ENCODE assay signal across 11 mouse cellular contexts in genomic region chr9:33001165-33001949, GRCm38 (mm10).
A peak's percentile ranks its signal among the peaks of the same experiment; 100 is the strongest.
DNase-seq lines count a peak whose midpoint lies in the region; ATAC-seq and TF ChIP-seq lines count a peak whose summit lies in the region.
"Had no signal": no experiment of that assay in that cellular context is flagged by ENCODE, and none has a peak within 500 bp of the region (broad histone marks: within the 10 kb centered on the region; RNA-seq: fewer than 3 reads in every experiment).

No protein-coding gene starts in this region.

- 43% methylated on average over 9 of the region's 9 CpGs for WGBS in kidney, adult 2 months
- 49% methylated on average over 9 of the region's 9 CpGs for WGBS in kidney, embryonic 16.5 days
- WGBS in embryonic facial prominence, embryonic 11.5 days = 47% methylated on average over 9 of the region's 9 CpGs
- 43% methylated on average over 9 of the region's 9 CpGs for WGBS in heart, embryonic 13.5 days
- 20% methylated on average over 9 of the region's 9 CpGs for WGBS in limb, embryonic 13.5 days

- H3K4me3 ChIP-seq in kidney, adult 2 months (ENCODE audit: insufficient read depth, low read depth, low read length) = no peak overlapping the region
- no peak overlapping the region for H3K4me3 ChIP-seq in kidney, embryonic 16.5 days (ENCODE audit: low read length)
- H3K4me3 ChIP-seq in embryonic facial prominence, embryonic 11.5 days (ENCODE audit: low read depth, low read length) = no peak overlapping the region
- H3K4me3 ChIP-seq in heart, embryonic 13.5 days = no peak overlapping the region
- H3K4me3 ChIP-seq in limb, embryonic 13.5 days = no peak overlapping the region
- H3K4me3 ChIP-seq: myocyte had no signal

- no peak overlapping the region for H3K4me2 ChIP-seq in kidney, embryonic 16.5 days (replicated peaks; ENCODE audit: low read depth, low read length)
- no peak overlapping the region for H3K4me2 ChIP-seq in embryonic facial prominence, embryonic 11.5 days (ENCODE audit: low read depth, low read length)
- peak overlapping the region; percentile 42 for H3K4me2 ChIP-seq in heart, embryonic 13.5 days
- peak overlapping the region; percentile 46 for H3K4me2 ChIP-seq in limb, embryonic 13.5 days (replicated peaks)

- no peaks in the 10 kb centered on the region for H3K36me3 ChIP-seq in kidney, adult 2 months (ENCODE audit: control insufficient read depth, insufficient read depth, low read length)
- no peaks in the 10 kb centered on the region for H3K36me3 ChIP-seq in kidney, embryonic 16.5 days (ENCODE audit: insufficient read depth, low read length)
- no peaks in the 10 kb centered on the region for H3K36me3 ChIP-seq in embryonic facial prominence, embryonic 11.5 days (replicated peaks; ENCODE audit: control insufficient read depth, insufficient read depth, low read depth, low read length)
- no peaks in the 10 kb centered on the region for H3K36me3 ChIP-seq in heart, embryonic 13.5 days
- no peaks in the 10 kb centered on the region for H3K36me3 ChIP-seq in limb, embryonic 13.5 days

- no peaks in the 10 kb centered on the region; the same call in 1 of the 2 replicates for H3K27me3 ChIP-seq in kidney, adult 2 months (replicated peaks; ENCODE audit: control insufficient read depth, insufficient read depth, low read length)
- H3K27me3 ChIP-seq in kidney, embryonic 16.5 days (ENCODE audit: insufficient read depth, low read length) = no peaks in the 10 kb centered on the region
- no peaks in the 10 kb centered on the region for H3K27me3 ChIP-seq in embryonic facial prominence, embryonic 11.5 days (ENCODE audit: control insufficient read depth, insufficient read depth, low read length)
- no peaks in the 10 kb centered on the region for H3K27me3 ChIP-seq in heart, embryonic 13.5 days (replicated peaks)
- H3K27me3 ChIP-seq in limb, embryonic 13.5 days = no peaks in the 10 kb centered on the region

- no peak for ATAC-seq in kidney, embryonic 16.5 days (ENCODE audit: low FRiP score, low TSS enrichment)
- ATAC-seq in embryonic facial prominence, embryonic 11.5 days (replicated peaks; ENCODE audit: insufficient number of reproducible peaks, low FRiP score, low TSS enrichment, low read depth) = no peak
- no peak for ATAC-seq in heart, embryonic 13.5 days (ENCODE audit: extremely low read depth, insufficient number of reproducible peaks, low FRiP score, low TSS enrichment)
- ATAC-seq in limb, embryonic 13.5 days (ENCODE audit: low FRiP score, low read depth) = no peak
- ATAC-seq in frontal cortex, adult (ENCODE audit: low TSS enrichment) = no peak

- H3K9me3 ChIP-seq in kidney, embryonic 16.5 days (ENCODE audit: low read length) = peaks cover 6% of the 10 kb centered on the region; the same call in 1 of the 2 replicates
- 0 out of 2 replicates have a peak, but pooled peaks cover 3% of the 10 kb centered on the region for H3K9me3 ChIP-seq in embryonic facial prominence, embryonic 11.5 days (replicated peaks; ENCODE audit: control insufficient read depth, low read length)
- no peaks in the 10 kb centered on the region for H3K9me3 ChIP-seq in heart, embryonic 13.5 days
- 0 out of 2 replicates have a peak, but pooled peaks cover 6% of the 10 kb centered on the region for H3K9me3 ChIP-seq in limb, embryonic 13.5 days

- peak; percentile 11 for DNase-seq in kidney, adult 2 months
- peak; percentile 30 for DNase-seq in embryonic facial prominence, embryonic 11.5 days (ENCODE audit: low spot score)
- DNase-seq in frontal cortex, postnatal 14 days (ENCODE audit: low spot score in 2 of 2) = no peak
- DNase-seq: adrenal gland, postnatal 10 days; cerebellum, postnatal 36 days; right cerebral cortex, postnatal 4 days had no signal

- H3K9ac ChIP-seq in kidney, embryonic 16.5 days (replicated peaks; ENCODE audit: low read length) = no peak overlapping the region
- H3K9ac ChIP-seq in embryonic facial prominence, embryonic 11.5 days (replicated peaks; ENCODE audit: low read length) = no peak overlapping the region
- no peak overlapping the region for H3K9ac ChIP-seq in heart, embryonic 13.5 days
- no peak overlapping the region for H3K9ac ChIP-seq in limb, embryonic 13.5 days

- no peak overlapping the region; the same call in 1 of the 2 replicates for H3K27ac ChIP-seq in kidney, adult 2 months (ENCODE audit: insufficient read depth, low read depth, low read length)
- H3K27ac ChIP-seq in kidney, embryonic 16.5 days (ENCODE audit: low read length) = no peak overlapping the region
- no peak overlapping the region for H3K27ac ChIP-seq in embryonic facial prominence, embryonic 11.5 days (replicated peaks; ENCODE audit: low read depth, low read length)
- H3K27ac ChIP-seq in heart, embryonic 13.5 days (replicated peaks) = peak overlapping the region; percentile 20
- peak overlapping the region; percentile 48 for H3K27ac ChIP-seq in limb, embryonic 13.5 days

- TF ChIP-seq CTCF in kidney, adult 2 months (conservative IDR thresholded peaks at IDR 0.05; ENCODE audit: insufficient read depth, insufficient read length, low read depth, low read length) = no peak

- TF ChIP-seq POLR2A in kidney, adult 2 months (IDR thresholded peaks at IDR 0.05; ENCODE audit: low read depth, low read length) = no peak

- no peaks in the 10 kb centered on the region for H3K4me1 ChIP-seq in kidney, adult 2 months (ENCODE audit: control insufficient read depth, insufficient read depth, low read length)
- H3K4me1 ChIP-seq in kidney, embryonic 16.5 days (ENCODE audit: insufficient read depth, low read length) = peaks cover 6% of the 10 kb centered on the region; the same call in 1 of the 2 replicates
- 0 out of 2 replicates have a peak, but pooled peaks cover 3% of the 10 kb centered on the region for H3K4me1 ChIP-seq in embryonic facial prominence, embryonic 11.5 days (ENCODE audit: control insufficient read depth, insufficient read depth, low read length)
- peaks cover 16% of the 10 kb centered on the region for H3K4me1 ChIP-seq in heart, embryonic 13.5 days
- peaks cover 17% of the 10 kb centered on the region for H3K4me1 ChIP-seq in limb, embryonic 13.5 days

Comparison
In these comparisons a context has a peak if more than half of its experiments do, and no peak if none do; other contexts are left out.
1. DNase-seq: peak in kidney, adult 2 months (single experiment) and embryonic facial prominence, embryonic 11.5 days (single experiment); none in frontal cortex, postnatal 14 days (0 of 2).
2. H3K27ac ChIP-seq: peak in heart, embryonic 13.5 days (single experiment) and limb, embryonic 13.5 days (single experiment); none in kidney, adult 2 months (single experiment), kidney, embryonic 16.5 days (single experiment) and embryonic facial prominence, embryonic 11.5 days (single experiment).
3. H3K4me2 ChIP-seq: peak in heart, embryonic 13.5 days (single experiment) and limb, embryonic 13.5 days (single experiment); none in kidney, embryonic 16.5 days (single experiment) and embryonic facial prominence, embryonic 11.5 days (single experiment).